Mouse (Mus musculus) G1E (cell line): Measurements from ENCODE around the gene Cdh11.

Source experiments
- CTCF ChIP-seq: IDR thresholded peaks from 2 replicates; pipeline ENCODE4 v1.5.1; 2012; ENCODE audit warnings: low read depth, low read length, inconsistent platforms, mixed read lengths
- GATA1 ChIP-seq: IDR thresholded peaks from 2 replicates; pipeline ENCODE4 v1.6.1; 2012; ENCODE audit warnings: borderline replicate concordance, low read length, inconsistent platforms, mixed read lengths
- POLR2AphosphoS5 ChIP-seq: IDR thresholded peaks from 2 replicates; pipeline ENCODE4 v1.6.1; 2012; ENCODE audit warnings: low read depth, low read length, inconsistent platforms; ENCODE audit not compliant: insufficient replicate concordance
- TAL1 ChIP-seq: conservative IDR thresholded peaks from 2 replicates; pipeline ENCODE4 v1.6.1; 2012; ENCODE audit warnings: low read depth, low read length, inconsistent platforms, mixed read lengths

DNA sequence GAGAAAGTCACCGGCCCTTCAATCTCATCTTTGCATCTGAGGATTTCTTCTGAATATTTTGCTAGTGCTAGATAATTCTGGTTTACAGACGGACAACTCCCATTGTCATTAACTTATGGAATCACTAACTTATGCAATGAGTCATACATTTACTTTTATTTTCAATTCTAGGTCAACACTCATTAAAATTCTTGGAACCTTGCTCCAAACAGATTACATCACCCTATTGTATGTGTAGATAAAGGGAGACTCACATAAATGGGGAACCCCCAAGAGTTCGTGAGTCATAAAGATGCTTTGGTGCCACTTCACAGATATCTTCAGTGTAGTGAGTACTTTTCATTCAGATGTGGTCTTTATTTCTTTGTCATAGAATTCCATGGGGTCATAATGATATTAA, 158.3 kb downstream of the Cdh11 start:
- TF ChIP-seq TAL1 (no peak), CTCF (no peak), POLR2AphosphoS5 (no peak), GATA1 (no peak)
